Mouse (Mus musculus): Measurements from ENCODE around the gene Fabp3. TPM values are rescaled to one million over a fixed set of nuclear protein-coding genes. Genes with fewer than 3 reads are reported as not detected.

The Fabp3 gene
- total and polyA plus RNA-seq, 3 experiments: not detected

DNA sequence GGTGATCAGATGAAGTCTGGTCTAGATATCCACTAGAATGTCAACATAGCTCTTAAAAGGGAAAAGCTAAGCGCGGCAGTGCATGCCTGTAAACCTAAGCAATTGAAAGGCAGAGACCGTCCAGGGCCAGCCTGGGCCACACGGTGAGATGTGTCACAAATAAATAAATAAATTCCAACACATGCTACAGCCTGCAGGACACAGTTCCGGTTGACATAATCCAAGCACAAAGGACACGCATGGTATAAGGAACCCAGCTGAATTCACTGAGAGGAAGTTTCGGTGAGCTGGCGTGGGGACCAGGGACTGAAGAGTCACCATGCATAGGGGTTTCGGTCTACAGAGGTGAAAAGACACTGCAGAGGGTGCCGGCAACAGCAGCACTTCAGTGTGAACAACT is 39.7 kb upstream of the Fabp3 start:
- TF ChIP-seq TAL1 (conservative IDR thresholded peaks at IDR 0.05; ENCODE audit: low read depth, low read length) (no peak), GATA2 (IDR thresholded peaks at IDR 0.05; ENCODE audit: borderline replicate concordance, low read depth, low read length) (no peak), GATA1 (IDR thresholded peaks at IDR 0.05; ENCODE audit: borderline replicate concordance, low read length) (no peak), POLR2AphosphoS5 (IDR thresholded peaks at IDR 0.05; ENCODE audit: insufficient replicate concordance, low read depth, low read length) (no peak), CTCF (IDR thresholded peaks at IDR 0.05; ENCODE audit: low read depth, low read length) (no peak)
- ATAC-seq (ENCODE audit: extremely low read depth, insufficient number of reproducible peaks, low FRiP score, poor library complexity, severe bottlenecking): no peak
- Histone ChIP-seq H3K9me3 (replicated peaks) (no peaks in the 10 kb centered on the region), H3K4me3 (ENCODE audit: low read depth, low read length) (no peak overlapping the region), H3K27me3 (ENCODE audit: insufficient read depth, low read length) (peaks cover 22% of the 10 kb centered on the region), H3K4me1 (ENCODE audit: insufficient read depth, low read depth, low read length) (no peaks in the 10 kb centered on the region; the same call in 1 of the 2 replicates), H3K36me3 (replicated peaks) (no peaks in the 10 kb centered on the region)
- DNase-seq (ENCODE audit: low spot score): no peak

DNA sequence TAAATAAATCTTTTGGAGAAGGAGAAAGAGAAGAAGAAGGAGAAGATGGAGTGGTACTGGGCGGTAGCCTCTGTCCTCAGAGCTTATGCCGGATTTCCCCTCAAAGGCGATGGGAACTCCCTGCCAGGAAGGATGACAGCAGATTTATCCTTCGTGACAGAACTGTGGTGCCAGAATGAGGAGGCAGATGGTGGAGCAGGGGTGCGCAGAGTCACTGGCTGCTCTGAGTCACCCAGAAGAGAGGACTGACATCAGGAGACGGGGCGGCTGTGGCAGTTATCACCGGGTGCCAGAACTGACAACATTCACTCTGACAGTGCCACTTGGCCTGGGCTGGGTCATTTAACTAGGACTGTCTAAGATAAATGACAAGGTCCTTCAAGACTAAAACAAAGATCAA is 38.3 kb upstream of the Fabp3 start:
- no peaks in the 10 kb centered on the region; the same call in 1 of the 2 replicates for H3K4me1 ChIP-seq (ENCODE audit: insufficient read depth, low read depth, low read length)
- H3K27me3 ChIP-seq (ENCODE audit: insufficient read depth, low read length): peaks cover 33% of the 10 kb centered on the region
- DNase-seq (ENCODE audit: low spot score): no peak
- no peak for TF ChIP-seq GATA1 (IDR thresholded peaks at IDR 0.05; ENCODE audit: borderline replicate concordance, low read length)
- TF ChIP-seq GATA2 (IDR thresholded peaks at IDR 0.05; ENCODE audit: borderline replicate concordance, low read depth, low read length): no peak
- no peak for TF ChIP-seq TAL1 (conservative IDR thresholded peaks at IDR 0.05; ENCODE audit: low read depth, low read length)
- no peak for TF ChIP-seq POLR2AphosphoS5 (IDR thresholded peaks at IDR 0.05; ENCODE audit: insufficient replicate concordance, low read depth, low read length)
- TF ChIP-seq CTCF (IDR thresholded peaks at IDR 0.05; ENCODE audit: low read depth, low read length): no peak
- H3K9me3 ChIP-seq (replicated peaks): no peaks in the 10 kb centered on the region
- H3K4me3 ChIP-seq (ENCODE audit: low read depth, low read length): no peak overlapping the region
- ATAC-seq (ENCODE audit: extremely low read depth, insufficient number of reproducible peaks, low FRiP score, poor library complexity, severe bottlenecking): no peak
- H3K36me3 ChIP-seq (replicated peaks): no peaks in the 10 kb centered on the region

DNA sequence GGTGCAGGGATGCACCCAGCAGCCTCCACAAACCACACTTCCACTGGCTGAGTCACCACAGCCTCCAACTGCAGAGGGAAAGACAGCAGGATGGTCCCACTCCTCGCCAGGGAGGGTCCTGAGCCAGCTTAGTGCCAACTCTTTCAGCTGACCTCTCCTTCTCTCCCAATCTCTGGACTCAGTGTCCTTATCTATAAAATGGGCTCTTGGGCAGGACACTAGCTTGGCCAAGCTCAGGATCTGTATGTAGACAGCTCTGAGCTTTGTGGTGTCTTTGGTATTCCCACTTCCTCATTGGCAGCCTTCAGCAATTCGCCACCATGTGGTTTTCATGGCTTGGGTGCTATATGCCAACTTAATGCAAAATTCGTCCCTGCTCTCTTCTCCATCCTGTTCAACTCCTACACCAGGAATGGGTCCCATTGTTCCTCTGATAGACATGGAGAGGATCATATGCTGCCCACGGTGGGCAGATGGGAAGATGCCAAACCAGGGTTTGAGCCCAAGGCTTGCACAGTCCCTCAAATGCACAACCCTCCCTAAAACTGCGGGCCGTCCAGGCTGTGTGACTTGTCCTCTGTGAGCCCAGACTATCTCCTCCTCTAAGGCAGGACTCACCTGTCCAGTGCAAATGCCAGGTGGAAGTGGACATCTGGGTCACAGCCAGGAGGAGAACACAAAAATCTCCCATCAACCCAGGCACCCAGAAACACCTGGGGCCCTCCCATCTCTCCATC is 37.6 kb upstream of the Fabp3 start:
- TF ChIP-seq POLR2AphosphoS5 (IDR thresholded peaks at IDR 0.05; ENCODE audit: insufficient replicate concordance, low read depth, low read length) (no peak), CTCF (IDR thresholded peaks at IDR 0.05; ENCODE audit: low read depth, low read length) (no peak), GATA2 (IDR thresholded peaks at IDR 0.05; ENCODE audit: borderline replicate concordance, low read depth, low read length) (no peak), TAL1 (conservative IDR thresholded peaks at IDR 0.05; ENCODE audit: low read depth, low read length) (no peak), GATA1 (IDR thresholded peaks at IDR 0.05; ENCODE audit: borderline replicate concordance, low read length) (no peak)
- H3K36me3 ChIP-seq (replicated peaks): no peaks in the 10 kb centered on the region
- no peak for DNase-seq (ENCODE audit: low spot score)
- no peak overlapping the region for H3K4me3 ChIP-seq (ENCODE audit: low read depth, low read length)
- no peaks in the 10 kb centered on the region for H3K9me3 ChIP-seq (replicated peaks)
- ATAC-seq (ENCODE audit: extremely low read depth, insufficient number of reproducible peaks, low FRiP score, poor library complexity, severe bottlenecking): no peak
- H3K27me3 ChIP-seq (ENCODE audit: insufficient read depth, low read length): peaks cover 40% of the 10 kb centered on the region
- H3K4me1 ChIP-seq (ENCODE audit: insufficient read depth, low read depth, low read length): no peaks in the 10 kb centered on the region; the same call in 1 of the 2 replicates

DNA sequence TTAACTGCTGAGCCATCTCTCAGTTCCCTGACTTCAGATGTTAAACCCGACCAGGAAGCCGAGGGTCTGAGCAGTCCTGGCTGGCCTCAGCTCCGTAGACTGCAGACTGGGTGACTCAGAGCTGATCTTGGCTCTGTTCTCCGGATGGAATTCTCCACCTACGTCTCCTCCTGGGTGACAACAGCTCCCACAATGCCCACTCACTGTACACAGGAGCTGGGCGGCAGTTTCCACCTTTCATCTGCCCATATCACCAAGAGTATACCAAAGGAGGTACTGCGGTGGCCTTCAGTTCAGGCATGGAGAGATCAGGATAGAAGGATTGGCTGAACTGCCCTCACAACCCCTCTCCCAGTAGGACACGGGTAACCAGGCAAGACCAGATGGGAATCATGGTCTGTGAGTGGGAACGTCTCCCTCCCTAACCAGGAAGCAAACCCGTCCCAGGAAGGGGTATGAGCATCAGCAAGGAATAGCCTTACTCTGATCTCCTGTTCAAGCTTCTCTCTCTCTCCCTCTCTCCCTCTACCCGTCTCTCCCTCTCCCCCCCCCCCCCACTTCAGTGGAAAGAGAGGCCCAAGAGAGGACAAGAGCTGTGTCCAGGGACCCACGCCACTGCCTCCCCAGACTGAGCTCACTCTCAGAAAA is 34.6 kb upstream of the Fabp3 start:
- TF ChIP-seq GATA2 (IDR thresholded peaks at IDR 0.05; ENCODE audit: borderline replicate concordance, low read depth, low read length): no peak
- Histone ChIP-seq H3K4me3 (ENCODE audit: low read depth, low read length) (no peak overlapping the region), H3K36me3 (replicated peaks) (no peaks in the 10 kb centered on the region), H3K4me1 (ENCODE audit: insufficient read depth, low read depth, low read length) (no peaks in the 10 kb centered on the region), H3K9me3 (replicated peaks) (no peaks in the 10 kb centered on the region), H3K27me3 (ENCODE audit: insufficient read depth, low read length) (peaks cover 42% of the 10 kb centered on the region)
- DNase-seq (ENCODE audit: low spot score) (no peak), ATAC-seq (ENCODE audit: extremely low read depth, insufficient number of reproducible peaks, low FRiP score, poor library complexity, severe bottlenecking) (no peak)

DNA sequence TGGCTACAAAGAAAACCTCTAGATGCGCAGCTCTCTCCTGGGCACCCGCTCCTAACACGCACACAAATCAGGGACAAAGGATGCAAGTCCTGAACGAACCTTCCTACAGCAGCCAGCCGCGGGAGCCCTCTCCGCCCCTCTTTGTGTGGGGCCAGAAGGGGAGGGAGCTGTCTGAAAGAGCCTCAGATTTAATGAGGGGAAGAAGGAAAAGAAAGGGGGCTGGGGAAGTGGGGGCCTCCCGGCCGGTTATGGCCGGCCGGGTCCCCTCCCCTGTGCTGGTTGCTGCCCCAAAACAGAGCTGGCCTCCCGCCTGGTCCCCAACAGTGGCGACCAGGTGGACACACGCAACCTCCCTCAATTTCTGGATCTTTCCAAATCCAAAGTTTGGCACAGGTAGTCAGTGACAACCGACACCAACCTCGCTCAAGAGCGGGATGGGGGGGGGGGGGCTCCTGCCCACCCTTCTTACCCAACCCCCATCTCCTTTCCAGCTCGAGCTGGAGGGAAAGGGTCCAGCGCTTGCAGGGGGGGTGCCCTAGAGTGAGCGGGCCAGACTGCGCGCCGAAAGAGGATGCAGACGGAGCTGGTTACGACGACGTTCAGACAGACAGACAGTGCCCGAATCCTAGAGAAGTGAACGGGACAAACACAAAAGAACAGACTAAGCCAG is 33.9 kb upstream of the Fabp3 start:
- ATAC-seq (ENCODE audit: extremely low read depth, insufficient number of reproducible peaks, low FRiP score, poor library complexity, severe bottlenecking) (no peak), DNase-seq (ENCODE audit: low spot score) (no peak)
- no peak overlapping the region for H3K4me3 ChIP-seq (ENCODE audit: low read depth, low read length)
- TF ChIP-seq CTCF (IDR thresholded peaks at IDR 0.05; ENCODE audit: low read depth, low read length) (no peak), POLR2AphosphoS5 (IDR thresholded peaks at IDR 0.05; ENCODE audit: insufficient replicate concordance, low read depth, low read length) (no peak)
- no peaks in the 10 kb centered on the region for H3K36me3 ChIP-seq (replicated peaks)
- no peaks in the 10 kb centered on the region for H3K4me1 ChIP-seq (ENCODE audit: insufficient read depth, low read depth, low read length)
- H3K9me3 ChIP-seq (replicated peaks): no peaks in the 10 kb centered on the region
- peaks cover 42% of the 10 kb centered on the region for H3K27me3 ChIP-seq (ENCODE audit: insufficient read depth, low read length)

DNA sequence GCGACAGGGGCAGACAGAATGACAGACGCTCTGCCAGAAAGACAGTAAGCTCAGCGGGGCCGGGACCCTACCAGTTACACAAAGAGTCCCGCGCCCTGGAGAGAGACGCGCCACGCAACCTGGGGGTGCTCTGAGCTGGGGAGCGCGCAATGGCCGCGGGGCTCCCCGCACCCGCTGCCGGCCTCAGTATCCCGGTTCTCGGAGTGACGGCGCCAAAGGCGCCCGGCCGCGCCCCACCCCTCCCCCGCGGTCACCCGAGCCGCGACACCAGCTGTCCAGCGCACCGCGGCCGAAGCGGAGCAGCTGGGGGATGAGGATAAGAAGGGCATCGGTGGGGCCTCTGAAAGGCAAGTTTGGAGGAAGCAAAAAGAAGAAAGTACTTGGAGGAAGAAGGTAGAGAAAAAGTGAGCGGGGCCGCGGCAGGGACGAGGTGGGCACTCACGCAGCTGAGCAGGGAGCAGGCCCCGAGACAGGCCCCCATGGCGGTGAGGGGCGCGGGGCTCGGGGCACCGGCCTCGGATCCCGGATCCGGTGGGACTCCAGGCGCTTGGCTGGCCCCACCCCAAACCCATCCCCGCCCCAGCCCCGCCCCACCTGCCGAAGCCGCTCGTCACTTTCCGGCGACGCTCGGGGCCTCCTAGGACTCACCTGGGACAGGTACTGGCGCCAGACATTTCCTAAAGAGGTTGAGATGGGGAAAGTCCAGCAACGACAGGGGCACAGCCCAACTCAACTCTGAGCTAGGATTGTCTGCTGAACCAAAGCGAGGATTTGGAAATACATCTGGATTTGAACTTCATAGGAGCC is 33.2 kb upstream of the Fabp3 start:
- ATAC-seq (ENCODE audit: extremely low read depth, insufficient number of reproducible peaks, low FRiP score, poor library complexity, severe bottlenecking): no peak
- no peak overlapping the region for H3K4me3 ChIP-seq (ENCODE audit: low read depth, low read length)
- no peaks in the 10 kb centered on the region for H3K36me3 ChIP-seq (replicated peaks)
- H3K9me3 ChIP-seq (replicated peaks): no peaks in the 10 kb centered on the region
- TF ChIP-seq GATA2 (IDR thresholded peaks at IDR 0.05; ENCODE audit: borderline replicate concordance, low read depth, low read length): no peak
- TF ChIP-seq CTCF (IDR thresholded peaks at IDR 0.05; ENCODE audit: low read depth, low read length): no peak
- TF ChIP-seq TAL1 (conservative IDR thresholded peaks at IDR 0.05; ENCODE audit: low read depth, low read length): no peak
- no peak for TF ChIP-seq POLR2AphosphoS5 (IDR thresholded peaks at IDR 0.05; ENCODE audit: insufficient replicate concordance, low read depth, low read length)
- no peak for TF ChIP-seq GATA1 (IDR thresholded peaks at IDR 0.05; ENCODE audit: borderline replicate concordance, low read length)
- no peak for DNase-seq (ENCODE audit: low spot score)
- H3K27me3 ChIP-seq (ENCODE audit: insufficient read depth, low read length): peaks cover 44% of the 10 kb centered on the region
- no peaks in the 10 kb centered on the region for H3K4me1 ChIP-seq (ENCODE audit: insufficient read depth, low read depth, low read length)

All from G1E (cell line).